Comparison of ENCODE assay signal across 1 mouse cellular context in the genomic region with DNA sequence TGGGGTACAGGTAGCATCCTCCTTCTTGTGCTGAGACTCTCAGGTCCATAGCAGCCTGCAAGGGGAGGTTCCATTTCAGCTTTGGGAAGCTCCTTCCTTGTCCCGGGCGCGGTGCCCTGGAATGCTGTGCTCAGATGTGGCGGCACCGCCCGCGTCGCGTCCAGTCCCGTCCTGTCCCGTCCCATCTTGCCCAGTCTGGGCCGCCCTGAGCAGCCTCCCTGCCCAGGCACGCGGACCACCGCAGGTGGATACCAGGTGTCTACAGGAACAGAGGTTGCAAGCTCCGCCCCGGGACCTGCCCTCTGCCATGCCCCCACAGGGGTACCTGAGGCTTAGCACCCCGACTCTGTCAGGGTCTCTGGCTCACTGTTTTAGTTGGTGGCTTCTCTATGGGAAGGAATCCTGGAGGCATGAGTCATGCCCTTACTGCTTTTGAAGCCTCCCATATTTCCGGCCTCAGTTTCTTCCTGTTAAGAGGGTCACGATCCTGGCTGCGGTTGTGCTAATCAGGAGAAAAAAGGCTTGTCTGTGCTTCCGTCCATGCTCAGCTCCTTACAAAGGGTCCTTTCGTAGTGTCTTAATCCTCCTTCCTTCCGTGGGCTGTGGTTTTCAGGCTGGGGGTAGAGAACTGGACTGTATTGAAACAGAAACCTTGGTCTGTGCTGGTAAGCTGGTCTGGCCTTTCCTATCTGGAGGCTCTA.
TF ChIP-seq lines count a peak whose summit lies in the region.

No protein-coding gene starts in this region.

TF ChIP-seq in MEL, 35 proteins besides CTCF, POLR2A, EP300 and RAD21 (continued from another document):
- TF ChIP-seq USF1 (IDR thresholded peaks at IDR 0.05; ENCODE audit: low read depth, low read length) (no peak), CHD1 (IDR thresholded peaks at IDR 0.05; ENCODE audit: low read depth, low read length) (no peak), MAFK (IDR thresholded peaks at IDR 0.05; ENCODE audit: borderline replicate concordance, low read depth, low read length) (no peak), GATA1 (IDR thresholded peaks at IDR 0.05; ENCODE audit: low read depth, low read length) (peak; percentile 50), ZNF384 (IDR thresholded peaks at IDR 0.05; ENCODE audit: low read depth, low read length) (no peak)
TF ChIP-seq in MEL: peak in this region for 7.
